Mouse (Mus musculus): Measurements from ENCODE around the gene Vdac1.
"Not testable (repeated sequence)": the region's sequence is repeated elsewhere in the genome, so short reads cannot be mapped to it uniquely, and the experiment has no call there.

Vdac1 gene

GRCm38 (mm10) chr11:52343162-52343561, 17.5 kb upstream of the Vdac1 start:
- DNase-seq (ENCODE audit: low spot score in 2 of 2): peak; percentile 40 to 54

DNA sequence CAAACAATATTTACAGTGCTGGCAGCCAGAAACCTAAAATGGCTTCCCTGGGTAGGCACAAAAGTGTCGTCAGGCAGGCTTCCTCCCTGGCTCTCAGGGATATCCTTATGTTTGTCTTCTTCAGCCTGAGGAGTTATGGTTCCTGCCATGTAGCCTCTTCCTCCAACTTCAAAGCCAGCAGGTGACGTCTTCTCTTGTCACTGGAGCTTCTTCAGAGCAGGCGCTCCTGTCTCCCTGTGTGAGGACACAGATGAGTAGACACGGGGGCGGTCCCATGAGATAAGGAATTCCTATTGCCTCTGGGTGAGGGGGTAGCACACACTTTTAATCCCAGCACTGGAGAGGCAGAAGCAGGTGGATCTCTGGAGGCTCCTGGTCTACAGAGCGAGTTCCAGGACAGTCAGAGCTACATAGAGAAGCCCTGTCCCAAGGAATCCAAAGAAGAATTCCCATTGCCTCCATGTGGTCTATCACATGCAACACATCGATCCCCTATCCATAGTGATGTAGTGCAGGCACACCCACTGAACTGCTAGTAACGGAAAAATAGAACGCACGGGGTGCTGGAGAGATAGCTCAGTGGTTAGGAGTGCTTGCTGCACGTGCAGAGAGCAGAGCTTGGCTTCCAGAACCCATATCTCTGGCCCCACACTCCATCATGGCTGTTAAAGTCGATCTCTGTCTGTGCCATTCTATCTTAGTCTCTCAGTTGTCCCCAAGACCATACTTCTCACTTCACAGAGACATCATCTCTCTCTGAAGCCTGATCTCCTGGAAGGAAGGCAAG, 15.5 kb upstream of the Vdac1 start:
- no peak for DNase-seq (ENCODE audit: low spot score in 2 of 2)

DNA sequence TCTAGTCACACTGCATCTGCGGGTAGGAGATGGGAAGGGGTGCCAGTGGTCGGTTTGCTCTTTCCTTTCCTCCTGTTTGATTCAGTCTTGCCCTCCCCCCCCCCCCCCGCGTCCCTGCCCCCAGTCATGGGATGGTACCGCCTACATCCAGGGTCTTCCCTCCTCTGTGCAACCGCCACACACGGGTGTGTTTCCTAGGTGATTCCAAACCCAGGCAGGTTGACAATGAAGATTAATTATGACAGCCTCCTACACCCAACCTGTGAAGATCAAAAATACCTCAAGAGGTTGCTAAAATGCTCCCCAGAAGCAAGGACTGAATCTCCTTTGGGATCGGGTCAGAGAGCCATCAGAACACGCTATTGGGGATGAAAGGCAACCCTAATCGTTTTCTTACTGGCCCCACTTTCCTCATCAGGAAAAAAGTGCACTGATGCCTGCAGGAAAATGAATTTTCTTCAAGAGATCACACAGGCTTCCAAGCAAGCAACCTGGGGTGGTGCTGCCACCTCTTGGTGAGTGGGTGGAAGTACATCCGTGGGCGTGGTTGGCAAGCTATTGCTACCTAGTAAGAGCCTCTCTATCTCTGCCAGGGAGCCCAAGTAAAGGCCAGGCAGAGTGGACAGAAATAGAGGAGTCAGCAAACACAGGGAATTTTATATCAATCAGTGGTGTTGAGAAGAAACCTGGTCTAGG, 14.6 kb upstream of the Vdac1 start:
- peak; percentile 56 to 83 for DNase-seq (ENCODE audit: low spot score in 2 of 2)

- DNase-seq (ENCODE audit: low spot score in 2 of 2): no peak
Measured at GRCm38 (mm10) chr11:52346635-52347005, 14.0 kb upstream of the Vdac1 start.

DNA sequence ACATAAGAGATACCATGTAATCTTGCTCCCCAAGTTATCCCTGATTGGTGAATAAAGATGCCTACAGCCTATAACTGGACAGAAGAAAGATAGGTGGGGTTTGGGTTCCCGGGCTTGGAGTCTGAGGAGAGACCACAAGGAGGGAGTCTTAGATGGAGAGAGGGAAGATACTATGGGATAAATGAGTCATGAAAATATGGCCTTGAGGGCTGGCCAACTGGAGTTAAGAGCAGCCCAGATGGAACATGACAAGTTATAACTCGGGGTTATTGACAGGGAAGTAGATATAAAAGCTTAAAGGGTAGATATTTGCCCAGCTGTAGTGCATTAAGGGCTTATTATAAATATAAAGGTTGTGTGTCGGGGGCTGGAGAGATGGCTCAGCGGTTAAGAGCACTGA, 12.5 kb upstream of the Vdac1 start:
- DNase-seq (ENCODE audit: low spot score in 2 of 2): no peak

- DNase-seq (ENCODE audit: low spot score in 2 of 2): no peak
Measured at GRCm38 (mm10) chr11:52348724-52349123, 11.9 kb upstream of the Vdac1 start.

GRCm38 (mm10) chr11:52350924-52351323, 9.7 kb upstream of the Vdac1 start:
- DNase-seq (ENCODE audit: low spot score in 2 of 2): peak; percentile 48 to 54

DNA sequence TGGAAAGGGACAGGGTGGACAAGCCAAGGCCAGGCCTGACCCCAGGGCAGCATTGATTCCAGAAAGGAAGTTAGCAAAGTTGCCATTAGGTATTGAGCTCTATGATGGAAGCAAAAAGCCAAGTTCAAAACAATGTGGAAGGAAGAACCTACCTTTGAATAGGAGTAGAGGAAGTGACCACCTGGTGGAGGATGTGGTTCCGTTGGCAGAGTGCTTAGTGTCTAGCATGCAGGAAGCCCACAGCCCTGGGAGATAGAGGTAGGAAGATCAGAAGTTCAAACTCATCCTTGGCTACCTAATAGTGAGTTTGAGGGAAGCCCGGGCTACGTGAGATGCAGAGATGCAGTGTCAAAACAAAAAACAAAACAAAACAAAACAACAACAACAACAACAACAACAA, 8.4 kb upstream of the Vdac1 start:
- DNase-seq (ENCODE audit: low spot score in 2 of 2): no peak

- no peak for DNase-seq (ENCODE audit: low spot score in 2 of 2)
Measured at GRCm38 (mm10) chr11:52354644-52355043, 6.0 kb upstream of the Vdac1 start.

DNA sequence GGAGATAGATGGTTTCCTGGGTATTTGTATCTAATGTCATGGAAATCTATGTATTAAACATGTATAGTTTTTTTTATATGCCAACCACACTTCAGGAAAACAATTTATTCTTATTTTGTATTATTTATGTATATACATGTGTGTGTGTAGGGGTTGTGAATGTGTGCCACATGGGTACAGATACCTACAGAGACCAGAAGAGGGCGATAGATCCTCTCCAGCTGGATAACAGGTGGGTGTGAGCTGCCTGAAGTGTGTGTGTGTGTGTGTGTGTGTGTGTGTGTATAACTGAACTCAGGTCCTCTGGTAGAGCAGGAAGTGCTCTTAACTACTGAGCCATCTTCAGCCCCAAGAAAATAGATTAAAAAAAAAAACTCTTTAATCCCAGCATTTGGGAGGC, 5.1 kb upstream of the Vdac1 start:
- DNase-seq (ENCODE audit: low spot score in 2 of 2): no peak

DNA sequence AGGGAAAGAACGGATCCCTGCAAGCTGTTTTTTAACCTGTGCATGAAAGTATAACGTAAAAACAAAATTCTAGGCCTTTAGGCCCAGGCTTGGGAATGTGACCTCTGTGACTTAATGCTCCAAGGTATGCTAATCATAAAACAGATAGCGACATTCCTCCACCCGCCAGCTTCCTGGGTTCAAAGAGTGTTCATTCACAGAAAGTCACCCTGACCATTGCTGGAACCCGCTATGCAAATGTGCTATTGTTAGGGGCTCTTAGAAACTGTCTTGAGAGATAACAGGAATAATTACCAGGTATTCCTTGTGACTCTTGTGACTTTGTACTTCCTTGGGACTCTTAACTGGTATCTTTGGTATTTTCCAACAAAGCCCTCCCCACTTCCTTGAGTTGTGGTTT, 3.6 kb upstream of the Vdac1 start:
- not testable (repeated sequence) for DNase-seq (ENCODE audit: low spot score in 2 of 2)

DNA sequence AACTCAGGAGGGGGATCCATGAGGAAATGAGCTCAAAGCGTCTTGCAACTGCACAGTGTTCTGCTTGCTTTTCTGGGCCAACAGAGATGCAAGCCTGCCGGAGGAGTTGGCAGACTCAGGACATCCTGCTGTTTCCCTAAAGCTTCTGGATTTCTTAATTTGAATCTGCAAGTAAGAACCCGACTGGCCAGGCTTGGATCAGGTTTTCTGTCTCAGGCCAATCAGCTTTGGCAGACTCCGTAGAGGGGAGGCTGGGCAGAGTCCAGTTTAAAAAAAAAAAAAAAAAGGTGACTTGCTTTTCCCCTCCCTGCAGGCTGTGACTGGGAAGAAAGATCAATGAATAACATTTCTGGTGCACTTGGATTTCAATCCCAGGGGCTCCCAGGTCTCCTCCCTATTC, 2.1 kb upstream of the Vdac1 start:
- peak; percentile 56 to 68 for DNase-seq (ENCODE audit: low spot score in 2 of 2)

DNA sequence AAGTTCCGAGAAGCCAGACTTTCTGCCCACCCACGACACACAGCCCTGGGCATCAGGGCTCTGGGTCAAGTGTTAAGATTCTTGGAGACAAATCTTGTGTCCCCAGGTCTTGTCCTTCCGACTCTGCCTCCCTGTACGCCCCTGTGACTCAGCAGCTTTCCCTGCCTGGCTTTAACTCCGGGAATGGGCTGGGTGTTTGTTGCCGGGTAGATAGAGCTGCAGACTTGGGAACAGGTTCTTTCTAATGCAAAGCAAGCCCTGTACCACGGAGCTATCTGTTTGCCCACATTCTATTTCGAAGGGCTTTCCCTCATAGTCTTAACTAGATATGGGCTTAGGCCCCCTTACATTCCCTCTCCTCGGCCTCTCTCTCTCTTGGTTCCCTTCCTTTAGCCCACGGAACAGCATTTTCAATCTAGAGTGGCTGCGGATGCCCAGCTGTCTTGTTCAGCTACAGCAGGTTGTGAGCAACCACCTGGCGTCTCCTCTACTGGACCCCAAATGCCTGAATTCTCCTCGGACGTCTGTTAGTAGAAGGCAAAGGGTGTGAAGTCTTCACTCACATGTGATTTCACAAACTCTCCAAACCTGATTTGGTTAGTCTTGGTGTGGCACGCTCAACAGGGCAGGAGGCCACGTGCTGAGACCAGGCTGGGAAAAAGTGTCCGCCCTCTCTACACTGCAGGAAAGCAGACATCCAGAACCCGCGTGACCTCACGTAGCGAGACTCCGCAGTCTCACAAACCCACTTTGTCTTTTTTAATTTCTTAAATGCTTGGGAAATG, 782 bp upstream of the Vdac1 start:
- peak in 1 of 2 experiments; percentile 70 for DNase-seq (ENCODE audit: low spot score in 2 of 2)

DNA sequence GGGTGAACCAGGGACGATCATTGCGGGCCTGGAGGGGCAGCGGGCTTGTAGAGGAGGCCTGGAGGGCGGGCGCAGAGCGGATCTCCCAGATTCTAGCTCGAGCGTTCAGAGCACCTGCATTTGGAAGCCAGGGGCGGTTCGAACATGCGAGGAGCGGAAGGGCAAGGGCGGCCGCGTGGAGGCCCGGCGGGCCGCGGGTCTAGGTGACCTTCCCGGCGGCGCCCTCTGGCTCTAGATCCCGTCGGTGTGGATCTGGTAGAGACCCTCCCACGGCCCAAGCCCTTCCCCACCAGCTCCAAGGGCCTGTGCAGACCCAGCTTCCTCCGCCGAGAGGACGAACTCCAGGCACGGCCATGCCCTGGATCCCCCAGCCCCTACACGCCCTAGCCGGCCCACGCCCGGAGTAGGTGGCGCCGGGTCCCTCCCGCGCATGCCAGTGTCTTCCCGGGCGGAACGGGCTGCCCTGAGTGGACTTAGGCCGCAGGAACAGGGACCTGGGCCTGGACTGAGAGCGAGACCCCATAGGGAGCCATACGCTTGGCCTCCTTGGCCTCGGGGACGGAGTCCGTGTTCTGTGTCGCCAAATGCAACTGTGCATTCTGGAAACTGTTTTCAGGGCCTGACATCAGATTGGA, 744 bp downstream of the Vdac1 start:
- DNase-seq (ENCODE audit: low spot score in 2 of 2): peak; percentile 50 to 54

DNA sequence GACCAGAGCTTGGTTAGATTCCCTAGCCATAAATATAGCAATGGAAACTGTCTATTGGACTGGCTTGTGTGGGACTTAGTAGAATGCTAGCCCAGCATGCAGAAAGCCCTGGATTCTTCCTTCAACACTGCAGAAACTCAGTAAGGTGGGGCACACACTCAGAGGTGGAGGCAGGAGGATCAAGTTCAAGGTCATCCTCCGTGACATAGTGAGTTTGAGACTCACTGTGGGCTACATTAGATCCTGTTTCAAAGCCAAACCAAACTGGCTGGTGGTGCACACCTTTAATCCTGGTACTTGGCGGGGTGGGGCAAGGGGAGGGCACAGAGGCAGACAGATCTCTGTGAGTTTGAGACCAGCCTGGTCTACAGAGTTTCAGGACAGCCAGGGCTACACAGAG, 3.7 kb downstream of the Vdac1 start:
- no peak for DNase-seq (ENCODE audit: low spot score in 2 of 2)

DNA sequence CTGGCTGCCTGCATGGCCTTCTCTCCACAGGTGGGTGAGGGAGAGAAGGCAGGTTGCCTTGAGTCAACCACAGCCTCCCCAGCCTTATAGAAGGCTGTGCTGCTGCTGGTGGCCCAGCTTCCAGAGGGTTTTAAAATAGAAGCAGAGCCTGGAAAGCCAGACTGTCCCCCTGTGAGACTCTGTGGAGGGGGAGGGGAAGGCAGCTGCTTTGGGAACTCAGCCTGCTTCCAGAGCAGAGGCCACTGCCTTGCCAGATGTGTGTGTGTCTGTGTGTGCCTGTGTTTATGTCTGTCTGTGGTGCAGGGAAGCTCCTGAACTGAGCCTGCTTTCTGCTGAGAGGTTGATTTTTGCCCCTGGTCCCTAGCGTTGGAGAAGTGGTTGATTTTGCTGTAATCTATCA, 4.5 kb downstream of the Vdac1 start:
- DNase-seq (ENCODE audit: low spot score in 2 of 2): peak; percentile 78 to 83

DNA sequence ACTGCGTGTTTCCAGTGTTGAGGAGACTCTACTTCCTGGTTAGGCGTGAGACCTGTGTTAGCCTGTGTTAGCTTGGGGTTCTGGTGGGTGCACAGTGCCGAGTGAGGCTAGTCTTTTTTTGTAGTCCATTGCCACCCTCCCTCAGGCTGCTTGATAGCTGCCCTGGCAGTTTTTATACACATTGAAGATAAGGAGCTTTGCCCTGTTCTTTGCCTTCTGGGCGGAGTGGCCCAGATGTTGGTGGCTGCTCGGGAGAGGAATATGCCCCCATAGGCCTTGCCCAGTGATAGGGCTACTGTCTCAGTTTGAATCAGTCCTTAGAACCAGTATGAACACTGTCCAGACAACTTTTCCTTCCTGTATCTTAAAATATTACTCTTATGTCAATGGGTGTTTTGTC, 5.7 kb downstream of the Vdac1 start:
- no peak for DNase-seq (ENCODE audit: low spot score in 2 of 2)

GRCm38 (mm10) chr11:52368176-52368985, 7.7 kb downstream of the Vdac1 start:
- no peak for DNase-seq (ENCODE audit: low spot score in 2 of 2)

DNA sequence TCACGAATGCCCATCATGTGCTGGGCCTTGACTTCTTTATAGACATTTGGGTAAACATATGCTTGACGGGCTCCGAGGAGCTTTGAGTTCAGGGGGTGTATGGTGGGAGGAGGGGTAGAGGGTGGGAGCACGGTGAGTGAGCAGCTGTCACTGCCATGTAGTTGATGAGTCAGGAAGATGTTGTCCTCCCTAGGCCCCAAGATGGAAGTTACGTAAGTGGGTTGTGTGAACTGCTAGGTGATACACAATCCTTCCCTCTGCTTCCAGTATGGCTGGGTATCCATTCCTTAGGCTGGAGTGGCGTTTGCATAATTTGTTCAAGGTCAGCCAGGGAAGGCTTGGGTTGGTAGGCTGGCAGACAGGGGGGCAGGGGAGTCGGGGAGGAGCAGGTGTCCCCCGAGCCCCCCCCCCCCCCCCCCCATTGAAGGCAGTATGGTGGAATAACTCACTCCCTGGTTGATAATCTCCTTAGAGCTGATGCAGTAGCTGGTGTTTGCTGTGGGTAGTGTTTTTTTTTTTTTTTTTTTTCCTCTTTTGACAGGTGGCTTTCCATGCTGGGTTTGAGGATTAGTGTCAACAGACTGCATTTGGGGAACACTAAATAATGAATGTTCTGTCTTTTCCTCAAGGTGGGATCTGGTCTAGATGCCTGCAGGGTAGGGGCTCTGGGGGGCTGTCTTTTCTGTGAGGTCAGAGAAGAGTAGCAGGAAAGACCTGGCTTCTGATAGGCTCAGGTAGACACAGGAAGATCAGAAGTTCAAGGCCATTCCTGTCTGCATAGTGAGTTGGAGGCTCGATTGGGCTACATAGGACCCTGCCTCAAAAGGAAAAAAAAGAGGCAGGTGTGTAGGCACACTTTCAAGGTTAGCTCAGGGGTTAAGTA, 8.8 kb downstream of the Vdac1 start:
- DNase-seq (ENCODE audit: low spot score in 2 of 2): no peak

DNA sequence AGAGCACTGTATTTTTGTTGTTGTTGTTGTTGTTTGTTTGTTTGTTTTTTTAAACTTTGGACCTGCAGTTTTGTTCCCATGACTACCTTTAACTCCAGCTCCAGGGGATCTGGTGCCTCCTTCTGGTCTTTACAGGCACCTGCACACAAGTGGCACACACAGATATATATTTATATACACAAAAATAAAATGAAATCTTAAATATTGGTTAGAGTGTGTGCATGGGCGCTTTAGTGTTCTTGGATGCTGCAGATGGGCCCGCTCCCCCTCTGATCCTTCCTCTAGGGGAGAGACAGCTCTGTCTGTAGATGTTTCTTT, 9.4 kb downstream of the Vdac1 start:
- no peak for DNase-seq (ENCODE audit: low spot score in 2 of 2)

Data from heart, adult 9 months (tissue).